Mouse (Mus musculus): ENCODE results near the gene Tlk1. TPM values are rescaled to one million over a fixed set of nuclear protein-coding genes. Genes with fewer than 3 reads are reported as not detected.

Tlk1 gene
- polyA plus RNA-seq, 1 experiment from 2014 or later: 33.2 TPM

GRCm38 (mm10) chr2:70669241-70669640 is 156.3 kb downstream of the Tlk1 start:
- Histone ChIP-seq H3K36me3 (peaks cover 13% of the 10 kb centered on the region; the same call in 1 of the 2 replicates), H3K4me1 (no peaks in the 10 kb centered on the region), H3K9ac (no peak overlapping the region), H3K4me3 (no peak overlapping the region), H3K27ac (no peak overlapping the region), H3K4me2 (no peak overlapping the region), H3K9me3 (no peaks in the 10 kb centered on the region), H3K27me3 (no peaks in the 10 kb centered on the region)
- WGBS: 80% methylated on average over 2 of the region's 2 CpGs
- no peak for ATAC-seq (ENCODE audit: borderline replicate concordance, extremely low read depth, low FRiP score, low TSS enrichment)

GRCm38 (mm10) chr2:70667016-70667415 is 158.5 kb downstream of the Tlk1 start:
- 77% methylated on average over 7 of the region's 7 CpGs for WGBS
- peaks cover 13% of the 10 kb centered on the region; the same call in 1 of the 2 replicates for H3K36me3 ChIP-seq
- H3K9ac ChIP-seq: no peak overlapping the region
- H3K4me2 ChIP-seq: no peak overlapping the region
- H3K27me3 ChIP-seq: no peaks in the 10 kb centered on the region
- H3K4me3 ChIP-seq: no peak overlapping the region
- no peak overlapping the region for H3K27ac ChIP-seq
- H3K4me1 ChIP-seq: peaks cover 11% of the 10 kb centered on the region
- no peak for ATAC-seq (ENCODE audit: borderline replicate concordance, extremely low read depth, low FRiP score, low TSS enrichment)
- H3K9me3 ChIP-seq: no peaks in the 10 kb centered on the region

- no peak overlapping the region for H3K4me2 ChIP-seq
These were observed 161.8 kb downstream of the Tlk1 start for GRCm38 (mm10) chr2:70663764-70664163.

More at GRCm38 (mm10) chr2:70663764-70664163, 161.8 kb downstream of the Tlk1 start:
- peaks cover 11% of the 10 kb centered on the region for H3K4me1 ChIP-seq
- no peak overlapping the region for H3K27ac ChIP-seq
- no peaks in the 10 kb centered on the region for H3K9me3 ChIP-seq
- peaks cover 13% of the 10 kb centered on the region; the same call in 1 of the 2 replicates for H3K36me3 ChIP-seq
- H3K27me3 ChIP-seq: no peaks in the 10 kb centered on the region
- ATAC-seq (ENCODE audit: borderline replicate concordance, extremely low read depth, low FRiP score, low TSS enrichment): no peak
- WGBS: 68% methylated on average over 5 of the region's 5 CpGs
- no peak overlapping the region for H3K4me3 ChIP-seq
- no peak overlapping the region for H3K9ac ChIP-seq

Other genes starting within 250 kb of the Tlk1 start
- gene Gorasp2, start 164.2 kb downstream of the Tlk1 start, polyA plus RNA-seq (2015; fragmentation: Nextera tagmentation; extraction: Ambion mirVana): 173 and 177 TPM in 2 replicates
- gene Gm26558, start 163.6 kb downstream of the Tlk1 start, polyA plus RNA-seq (2015; fragmentation: Nextera tagmentation; extraction: Ambion mirVana): 3.7 and 5.0 TPM in 2 replicates
- 35.8 and 38.2 TPM in 2 replicates for gene Dcaf17, start 229.6 kb upstream of the Tlk1 start, polyA plus RNA-seq (2015; fragmentation: Nextera tagmentation; extraction: Ambion mirVana)
- 14.9 and 16.5 TPM in 2 replicates for gene Mettl8, start 229.9 kb upstream of the Tlk1 start, polyA plus RNA-seq (2015; fragmentation: Nextera tagmentation; extraction: Ambion mirVana)

Data from lung, embryonic 15.5 days (tissue).